Mouse (Mus musculus) forebrain, embryonic 14.5 days (tissue): ENCODE measurements around the gene Gm17651. TPM values are rescaled to one million over a fixed set of nuclear protein-coding genes. Genes with fewer than 3 reads are reported as not detected.

ENCODE experiments used
- ATAC-seq: fragments of 200-750 bp; cut with Nextera tagmentation; 2 replicates; pipeline ENCODE4 v1.8.0; 2017; ENCODE audit warnings: mild to moderate bottlenecking, moderate library complexity
- DNase-seq: peaks from one replicate; pipeline ENCODE4 v3.0.0-alpha.2; 2015; ENCODE audit warnings: low spot score
- H3K27ac ChIP-seq: fragments of 300-500 bp; sonication (generic); 2 replicates; pipeline ENCODE4 v1.5.1; 2014; ENCODE audit warnings: low read depth, mild to moderate bottlenecking, control low read depth, low read length, moderate library complexity
- H3K27me3 ChIP-seq: fragments of 300-500 bp; sonication (generic); replicated peaks from 2 replicates; pipeline ENCODE4 v1.6.1; 2014; ENCODE audit warnings: low read length, control low read depth, mixed read lengths; ENCODE audit not compliant: control insufficient read depth, insufficient read depth
- H3K36me3 ChIP-seq: fragments of 300-500 bp; sonication (generic); 2 replicates; pipeline ENCODE4 v1.6.1; 2014; ENCODE audit warnings: low read length, control low read depth; ENCODE audit not compliant: control insufficient read depth, insufficient read depth
- H3K4me1 ChIP-seq: fragments of 300-500 bp; sonication (generic); 2 replicates; pipeline ENCODE4 v1.6.1; 2014; ENCODE audit warnings: antibody characterized with exemption, low read length, control low read depth; ENCODE audit not compliant: control insufficient read depth, insufficient read depth
- H3K4me2 ChIP-seq: fragments of 300-500 bp; sonication (generic); 2 replicates; pipeline ENCODE4 v1.6.1; 2014; ENCODE audit warnings: mild to moderate bottlenecking, control low read depth, low read length
- H3K4me3 ChIP-seq: fragments of 300-500 bp; sonication (generic); 2 replicates; pipeline ENCODE4 v1.5.1; 2014; ENCODE audit warnings: low read depth, low read length, control low read depth
- H3K9ac ChIP-seq: fragments of 300-500 bp; sonication (generic); 2 replicates; pipeline ENCODE4 v1.6.1; 2014; ENCODE audit warnings: mild to moderate bottlenecking, low read length, control low read depth, moderate library complexity
- H3K9me3 ChIP-seq: fragments of 300-500 bp; sonication (generic); replicated peaks from 2 replicates; pipeline ENCODE4 v1.6.1; 2016; ENCODE audit warnings: low read length, control low read depth, mixed read lengths; ENCODE audit not compliant: control insufficient read depth
- WGBS: fragments of 180-500 bp; shearing (Covaris S2); extraction: QIAGEN DNeasy Blood & Tissue Kit; methylation state at CpG from one replicate; pipeline ENCODE4 v1.1.7; 2014; 5-methylcytosine and 5-hydroxymethylcytosine counted together
- polyA plus RNA-seq: library from polyadenylated mRNA; unstranded; fragments of >200 nt; fragmentation: Nextera tagmentation; extraction: Ambion mirVana; gene quantifications from 2 replicates; pipeline ENCODE4 v1.2.1, GENCODE M21; 2014

Gm17651 gene
- polyA plus RNA-seq, 1 experiment from 2014 or later = not detected

DNA sequence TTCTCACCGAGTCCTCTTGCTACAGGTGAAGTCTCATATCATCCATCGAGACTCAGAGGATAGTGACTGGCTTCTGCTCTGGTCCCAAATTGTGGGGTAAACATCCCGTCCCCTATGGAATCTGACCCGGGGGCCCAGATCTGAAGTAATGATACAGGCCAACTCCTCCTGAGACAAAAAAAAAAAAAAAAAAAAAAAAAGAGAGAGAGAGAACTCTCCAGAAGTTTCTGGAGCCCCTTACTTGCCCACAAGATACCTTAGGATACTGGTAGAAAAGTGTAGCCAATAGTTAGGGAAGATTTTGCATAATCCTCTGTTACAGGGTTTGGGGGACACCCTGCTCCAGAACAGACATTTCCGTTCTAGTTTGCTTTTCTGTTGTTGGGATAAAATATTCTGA lies 8.1 kb upstream of the Gm17651 start:
- DNase-seq (no peak), ATAC-seq (no peak)
- Histone ChIP-seq H3K27me3 (0 out of 2 replicates have a peak, but pooled peaks cover 3% of the 10 kb centered on the region), H3K27ac (no peak overlapping the region), H3K4me2 (0 out of 2 replicates have a peak overlapping the region, but pooled peaks have one; percentile 64), H3K9me3 (no peaks in the 10 kb centered on the region), H3K4me3 (no peak overlapping the region), H3K9ac (no peak overlapping the region), H3K4me1 (peaks cover 7% of the 10 kb centered on the region), H3K36me3 (no peaks in the 10 kb centered on the region)
- 25% methylated on average over 5 of the region's 5 CpGs for WGBS

DNA sequence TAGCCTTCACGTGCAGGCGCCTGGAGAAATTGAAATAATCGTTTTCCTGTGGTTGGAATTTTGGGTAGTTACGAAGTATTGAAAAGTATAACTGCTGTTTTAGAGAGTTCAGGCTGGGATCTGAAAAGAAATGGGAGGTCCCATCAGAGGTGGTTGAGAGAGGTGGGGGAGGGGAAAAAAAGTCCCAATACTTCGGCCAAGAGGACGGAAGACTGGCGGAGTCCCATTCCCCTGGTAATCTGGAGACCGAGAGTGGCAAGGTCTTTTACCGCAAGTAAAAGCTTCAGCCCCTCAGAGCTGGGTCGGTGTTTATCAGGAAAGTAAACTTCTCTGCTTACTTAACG lies 7.6 kb upstream of the Gm17651 start:
- Histone ChIP-seq H3K4me3 (peak overlapping the region; percentile 34), H3K27me3 (0 out of 2 replicates have a peak, but pooled peaks cover 3% of the 10 kb centered on the region), H3K9me3 (no peaks in the 10 kb centered on the region), H3K4me1 (peaks cover 7% of the 10 kb centered on the region), H3K27ac (no peak overlapping the region), H3K4me2 (peak overlapping the region; percentile 64), H3K36me3 (no peaks in the 10 kb centered on the region), H3K9ac (no peak overlapping the region)
- WGBS = 2% methylated on average over 11 of the region's 11 CpGs
- DNase-seq (no peak), ATAC-seq (no peak)

DNA sequence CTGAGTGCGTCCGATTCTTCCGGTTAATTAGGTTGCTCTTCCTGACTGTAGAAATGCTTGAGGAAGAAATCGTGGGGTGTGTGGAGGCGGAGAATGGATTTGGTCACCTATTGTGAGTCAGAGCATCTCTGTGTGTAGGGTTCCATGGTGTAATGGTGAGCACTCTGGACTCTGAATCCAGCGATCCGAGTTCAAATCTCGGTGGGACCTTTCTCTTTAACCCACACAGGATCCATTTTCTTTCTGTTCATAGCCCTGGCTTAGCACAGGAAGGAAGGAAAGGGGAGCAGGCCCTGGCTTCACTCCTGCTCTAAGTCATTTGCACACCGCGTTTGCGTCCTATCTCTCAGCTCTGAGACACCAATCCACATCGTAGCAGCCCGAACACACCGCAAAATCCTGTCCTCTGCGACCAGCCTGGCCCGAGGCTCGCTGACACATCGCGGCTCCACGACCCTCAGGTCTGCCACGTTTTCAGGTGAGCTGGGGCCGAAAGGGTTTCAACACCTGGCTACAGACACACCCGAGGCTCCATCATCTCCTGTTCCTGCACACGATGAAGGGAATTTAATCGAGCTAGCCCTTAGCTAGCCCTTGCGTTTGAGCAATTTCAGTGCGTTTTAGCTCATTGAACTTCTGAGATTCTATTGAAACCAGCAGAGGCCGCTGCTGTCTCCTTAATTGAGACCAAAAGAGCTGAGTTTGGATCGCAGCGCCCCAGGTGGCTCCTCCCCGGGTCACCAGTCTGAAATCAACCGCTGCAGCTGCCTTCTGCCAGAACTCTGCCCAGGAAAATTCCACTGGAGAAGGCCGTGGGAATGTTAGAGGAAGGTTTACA lies 7.0 kb upstream of the Gm17651 start:
- ATAC-seq (peak; percentile 59), DNase-seq (peak; percentile 87)
- peaks cover 7% of the 10 kb centered on the region for H3K4me1 ChIP-seq
- peak overlapping the region; percentile 64 for H3K4me2 ChIP-seq
- peak overlapping the region; percentile 53 for H3K9ac ChIP-seq
- no peaks in the 10 kb centered on the region for H3K9me3 ChIP-seq
- H3K27ac ChIP-seq = no peak overlapping the region
- 1% methylated on average over 33 of the region's 33 CpGs for WGBS
- H3K27me3 ChIP-seq = 0 out of 2 replicates have a peak, but pooled peaks cover 3% of the 10 kb centered on the region
- H3K4me3 ChIP-seq = peak overlapping the region; percentile 34
- no peaks in the 10 kb centered on the region for H3K36me3 ChIP-seq

DNA sequence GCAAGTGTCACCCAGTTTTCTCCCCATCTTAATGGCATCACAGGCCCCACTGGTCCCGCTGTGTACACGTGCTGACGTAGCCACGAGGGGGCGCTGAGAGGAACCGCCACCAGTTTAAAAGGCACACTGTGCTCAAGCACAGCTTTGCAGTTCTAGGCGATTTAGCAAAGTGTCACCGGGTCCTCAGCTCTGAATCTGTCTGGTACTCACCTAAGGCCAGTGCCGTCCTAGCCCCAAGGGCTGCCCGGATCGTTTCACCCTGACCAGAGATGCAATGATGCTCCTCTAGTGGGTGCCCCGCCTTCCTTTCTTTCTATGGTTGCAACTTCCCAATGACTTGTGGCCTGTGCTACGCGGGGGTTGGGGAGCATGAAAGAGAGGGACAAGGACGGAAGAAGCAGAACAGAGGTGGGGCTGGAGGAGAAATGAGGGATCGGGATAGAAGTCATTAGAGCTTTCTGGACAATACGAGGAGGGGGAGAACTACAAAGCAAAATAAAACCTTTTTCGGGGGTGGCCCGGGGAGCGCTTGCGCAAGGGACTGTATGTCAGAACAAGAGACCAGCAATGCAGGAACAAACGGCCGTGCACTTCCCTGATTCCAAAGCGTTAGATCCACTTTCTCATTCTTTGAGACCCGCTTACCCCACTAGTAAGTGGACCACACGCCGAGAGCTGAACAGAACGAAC lies 6.3 kb upstream of the Gm17651 start:
- H3K4me1 ChIP-seq = peaks cover 7% of the 10 kb centered on the region
- ATAC-seq = peak; percentile 80
- peak overlapping the region; percentile 64 for H3K4me2 ChIP-seq
- H3K9me3 ChIP-seq = no peaks in the 10 kb centered on the region
- DNase-seq = peak; percentile 70
- peak overlapping the region; percentile 34 for H3K4me3 ChIP-seq
- H3K27ac ChIP-seq = no peak overlapping the region
- WGBS = 1% methylated on average over 28 of the region's 28 CpGs
- no peaks in the 10 kb centered on the region for H3K36me3 ChIP-seq
- H3K27me3 ChIP-seq = 0 out of 2 replicates have a peak, but pooled peaks cover 3% of the 10 kb centered on the region
- peak overlapping the region; percentile 53; the same call in 1 of the 2 replicates for H3K9ac ChIP-seq

DNA sequence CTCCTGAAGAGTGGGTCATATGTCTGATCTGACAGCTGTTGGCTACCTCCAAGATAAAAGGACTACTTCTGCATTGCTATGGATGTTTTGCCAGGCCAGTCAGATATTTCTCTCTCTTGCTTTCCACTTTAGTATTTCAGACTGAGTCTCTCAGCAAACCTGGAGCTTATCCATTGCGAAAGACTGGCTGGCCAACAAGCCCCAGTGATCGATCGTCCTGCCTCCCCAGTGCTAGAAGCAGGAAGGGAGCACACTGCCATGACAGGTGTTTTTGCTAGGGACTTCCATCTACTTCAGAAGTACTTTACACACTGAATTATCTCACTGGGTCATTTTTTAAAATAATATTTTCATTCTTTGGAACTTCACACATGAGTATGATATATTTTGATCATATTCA lies 3.9 kb upstream of the Gm17651 start:
- WGBS = 97% methylated on average over 3 of the region's 3 CpGs
- ATAC-seq (no peak), DNase-seq (no peak)
- Histone ChIP-seq H3K4me2 (no peak overlapping the region), H3K9me3 (no peaks in the 10 kb centered on the region), H3K4me1 (peaks cover 7% of the 10 kb centered on the region), H3K27ac (no peak overlapping the region), H3K36me3 (no peaks in the 10 kb centered on the region), H3K9ac (no peak overlapping the region), H3K4me3 (no peak overlapping the region), H3K27me3 (0 out of 2 replicates have a peak, but pooled peaks cover 3% of the 10 kb centered on the region)

DNA sequence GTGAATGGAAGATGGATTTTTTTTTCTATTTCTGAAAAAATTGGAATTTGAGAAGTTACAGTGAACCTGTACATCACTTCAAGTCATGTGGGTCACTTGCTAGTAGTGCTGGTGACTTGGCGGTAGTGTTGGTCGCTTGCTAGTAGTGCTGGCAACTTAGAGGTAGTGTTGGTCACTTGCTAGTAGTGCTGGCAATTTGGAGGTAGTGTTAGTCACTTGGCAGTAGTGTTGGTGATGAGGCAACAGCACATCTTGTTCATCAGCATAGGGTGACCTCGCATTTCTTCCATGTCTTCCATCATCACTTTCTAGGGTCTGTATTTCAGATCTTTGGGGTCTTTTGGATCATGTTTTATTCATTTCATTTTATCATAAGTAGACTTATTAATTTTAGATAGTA lies 1.6 kb upstream of the Gm17651 start:
- Histone ChIP-seq H3K9me3 (no peaks in the 10 kb centered on the region), H3K4me3 (no peak overlapping the region), H3K27me3 (no peaks in the 10 kb centered on the region), H3K27ac (no peak overlapping the region), H3K4me2 (no peak overlapping the region), H3K36me3 (0 out of 2 replicates have a peak, but pooled peaks cover 3% of the 10 kb centered on the region), H3K4me1 (no peaks in the 10 kb centered on the region), H3K9ac (no peak overlapping the region)
- 90% methylated on average over 3 of the region's 3 CpGs for WGBS
- no peak for DNase-seq
- no peak for ATAC-seq

DNA sequence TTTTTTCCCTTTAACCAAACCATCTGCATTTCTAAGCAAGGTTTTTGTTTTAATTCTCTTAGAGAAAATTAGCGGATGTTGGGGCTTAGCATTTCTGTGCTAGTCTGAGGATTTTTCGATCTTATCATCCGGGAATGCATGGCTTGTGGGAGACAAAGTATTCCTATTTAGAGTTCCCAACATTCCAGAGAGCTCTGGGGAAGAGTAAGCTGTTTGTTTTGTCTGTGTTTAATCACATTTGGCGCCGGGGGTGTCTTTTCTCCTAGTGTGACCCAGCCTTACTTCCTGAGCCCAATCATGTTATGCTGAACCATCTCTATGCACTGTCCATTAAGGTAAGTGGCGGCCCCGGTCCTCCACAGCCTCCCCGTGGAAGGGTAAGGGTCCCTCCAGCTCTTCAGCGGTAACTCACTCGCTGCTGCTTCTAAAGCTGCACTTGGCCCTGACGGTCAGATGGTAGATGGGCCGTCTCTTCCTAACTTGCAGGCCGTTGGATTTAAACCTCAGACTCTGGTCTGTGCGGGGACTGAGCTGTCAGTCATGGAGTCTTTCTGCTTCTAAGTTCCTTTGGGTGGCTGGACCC lies 7.3 kb downstream of the Gm17651 start:
- WGBS = 88% methylated on average over 14 of the region's 14 CpGs
- Histone ChIP-seq H3K4me2 (no peak overlapping the region), H3K27me3 (no peaks in the 10 kb centered on the region), H3K4me1 (no peaks in the 10 kb centered on the region), H3K9me3 (no peaks in the 10 kb centered on the region), H3K9ac (no peak overlapping the region), H3K36me3 (peaks cover 54% of the 10 kb centered on the region), H3K27ac (no peak overlapping the region), H3K4me3 (no peak overlapping the region)
- DNase-seq (no peak), ATAC-seq (no peak)

DNA sequence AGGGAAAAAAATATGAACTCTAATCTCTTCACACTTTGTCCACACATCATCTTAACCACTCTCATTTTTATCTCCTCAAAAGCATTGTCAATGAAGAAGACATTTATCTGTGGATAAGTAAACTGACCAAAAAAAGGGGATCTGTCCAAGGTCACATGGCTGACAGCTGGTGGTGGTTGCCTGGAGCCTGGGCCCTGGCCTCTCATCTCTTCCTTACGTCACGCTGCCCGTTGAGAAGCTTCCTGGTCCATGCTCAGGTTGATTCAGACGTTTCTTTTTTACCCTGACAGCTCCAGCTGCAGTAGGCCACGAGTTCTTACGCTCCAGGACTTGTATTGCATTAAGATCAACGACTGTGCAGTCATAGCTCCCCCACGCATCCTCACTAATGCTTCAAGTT lies 8.3 kb downstream of the Gm17651 start:
- no peak for DNase-seq
- Histone ChIP-seq H3K4me1 (no peaks in the 10 kb centered on the region), H3K27me3 (no peaks in the 10 kb centered on the region), H3K9me3 (no peaks in the 10 kb centered on the region), H3K4me2 (no peak overlapping the region), H3K27ac (no peak overlapping the region), H3K4me3 (no peak overlapping the region), H3K9ac (no peak overlapping the region), H3K36me3 (peaks cover 51% of the 10 kb centered on the region)
- 86% methylated on average over 8 of the region's 8 CpGs for WGBS
- ATAC-seq = no peak
